Mouse (Mus musculus) gastrocnemius, adult 8-10 months (tissue): ENCODE data around the gene Hist1h4h. TPM values are rescaled to one million over a fixed set of nuclear protein-coding genes. Genes with fewer than 3 reads are reported as not detected.
"Not testable (repeated sequence)": the region's sequence is repeated elsewhere in the genome, so short reads cannot be mapped to it uniquely, and the experiment has no call there.

Source experiments
- DNase-seq, 2 experiments: peaks; one replicate each; pipeline ENCODE4 v3.0.0; 2022; ENCODE audit warnings: low spot score in 2 of 2
- total RNA-seq, 4 experiments: library from RNA; stranded (reverse); gene quantifications; 2 replicates each; pipeline ENCODE4 v1.2.4; 2022

Gene Hist1h4h
- total RNA-seq, 4 experiments from 2014 or later, result 131 to 174 (median 160) TPM

- no peak for DNase-seq
These were observed 20.7 kb upstream of the Hist1h4h start for GRCm38 (mm10) chr13:23510127-23510526.

- no peak for DNase-seq
These were observed 17.3 kb upstream of the Hist1h4h start for GRCm38 (mm10) chr13:23513517-23513916.

- no peak for DNase-seq
These were observed 15.6 kb upstream of the Hist1h4h start for GRCm38 (mm10) chr13:23515281-23515680.

GRCm38 (mm10) chr13:23515826-23516620, 14.8 kb upstream of the Hist1h4h start:
- no peak for DNase-seq

- peak; percentile 48 to 60 for DNase-seq
These were observed 13.8 kb upstream of the Hist1h4h start for GRCm38 (mm10) chr13:23516822-23517602.

- peak; percentile 75 to 85 for DNase-seq
These were observed 13.1 kb upstream of the Hist1h4h start for GRCm38 (mm10) chr13:23517603-23518294.

- no peak for DNase-seq
These were observed 12.6 kb upstream of the Hist1h4h start for GRCm38 (mm10) chr13:23518295-23518603.

- DNase-seq, result peak; percentile 43 to 63
These were observed 12.0 kb upstream of the Hist1h4h start for GRCm38 (mm10) chr13:23518885-23519284.

GRCm38 (mm10) chr13:23519416-23519815, 11.4 kb upstream of the Hist1h4h start:
- peak; percentile 45 to 61 for DNase-seq

- DNase-seq, result peak; percentile 49 to 56
These were observed 9.1 kb upstream of the Hist1h4h start for GRCm38 (mm10) chr13:23521703-23522102.

GRCm38 (mm10) chr13:23523976-23524375, 6.9 kb upstream of the Hist1h4h start:
- no peak for DNase-seq

GRCm38 (mm10) chr13:23524654-23525053, 6.2 kb upstream of the Hist1h4h start:
- DNase-seq, result peak; percentile 11 to 13

GRCm38 (mm10) chr13:23525901-23526300, 4.9 kb upstream of the Hist1h4h start:
- DNase-seq, result no peak

- peak; percentile 74 to 80 for DNase-seq
These were observed 4.5 kb upstream of the Hist1h4h start for GRCm38 (mm10) chr13:23526312-23526711.

GRCm38 (mm10) chr13:23529005-23529404, 1.8 kb upstream of the Hist1h4h start:
- DNase-seq, result no peak

GRCm38 (mm10) chr13:23529480-23530165, 1.2 kb upstream of the Hist1h4h start:
- no peak for DNase-seq

- DNase-seq, result peak; percentile 47 to 65
These were observed 509 bp upstream of the Hist1h4h start for GRCm38 (mm10) chr13:23530181-23530900.

GRCm38 (mm10) chr13:23532262-23533075, 1.6 kb downstream of the Hist1h4h start:
- DNase-seq, result no peak

- DNase-seq, result not testable (repeated sequence)
These were observed 2.9 kb downstream of the Hist1h4h start, which contains the start of gene Hist1h2af for GRCm38 (mm10) chr13:23533560-23534367. TSS of gene Hist1h2af (plus strand) at chr13:23533906.
